Mouse (Mus musculus): ENCODE measurements at regions not wholly inside any gene's neighbourhood (a gene's known extent, or its start where the extent isn't known, plus 50 kb on each side); places are given as distances from the start of the nearest gene placed in this dataset.

DNA sequence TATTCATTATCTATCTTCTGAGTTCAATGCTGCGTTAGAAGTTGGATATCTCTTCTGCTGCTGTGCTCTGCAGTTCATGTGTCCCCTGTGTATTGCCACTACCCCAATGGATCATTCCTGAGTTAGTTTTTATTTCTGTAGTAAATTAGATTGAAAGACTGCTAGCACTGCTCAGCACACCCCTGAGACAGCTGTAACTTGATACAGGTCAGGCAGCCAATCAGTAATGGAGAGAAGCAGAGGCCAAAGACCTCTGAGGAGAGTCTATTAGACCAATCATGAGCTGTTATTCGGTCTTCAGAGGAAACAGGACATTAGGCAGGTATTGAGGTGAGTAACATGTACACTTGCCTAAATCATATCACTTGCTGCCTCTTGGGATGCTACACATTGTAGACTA lies 837.5 kb upstream of the Chordc1 start:
- Histone ChIP-seq H3K4me1 (ENCODE audit: control insufficient read depth, insufficient read depth, low read length) (no peaks in the 10 kb centered on the region), H3K4me3 (ENCODE audit: insufficient read depth, low read length) (no peak overlapping the region), H3K27ac (ENCODE audit: insufficient read depth, low read length) (no peak overlapping the region)
- TF ChIP-seq CTCF (IDR thresholded peaks at IDR 0.05; ENCODE audit: borderline replicate concordance, insufficient read depth, low read length) (no peak), POLR2A (IDR thresholded peaks at IDR 0.05; ENCODE audit: low read depth, low read length) (no peak)

DNA sequence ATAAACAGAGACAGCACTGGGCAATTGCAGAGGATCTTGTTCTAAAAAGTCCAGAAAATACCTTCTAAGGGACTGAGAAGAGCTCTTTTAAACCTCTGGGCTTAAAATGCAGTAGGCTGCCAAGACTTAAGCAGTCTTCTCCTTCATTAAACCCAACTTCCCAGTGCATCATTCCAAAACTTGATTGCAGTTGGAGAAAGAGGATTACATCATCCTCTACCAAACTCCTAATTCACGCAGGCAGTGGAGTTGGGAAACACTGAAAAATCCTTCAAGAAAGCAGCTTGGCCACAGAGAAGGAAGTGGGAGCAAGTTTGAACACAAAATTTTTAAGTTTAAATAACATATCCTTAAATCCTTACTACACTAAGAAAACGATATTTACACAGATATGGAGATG lies 825.5 kb upstream of the Chordc1 start:
- Histone ChIP-seq H3K27ac (ENCODE audit: insufficient read depth, low read length) (peak overlapping the region; percentile 69), H3K4me1 (ENCODE audit: control insufficient read depth, insufficient read depth, low read length) (no peaks in the 10 kb centered on the region), H3K4me3 (ENCODE audit: insufficient read depth, low read length) (no peak overlapping the region)
- TF ChIP-seq CTCF (IDR thresholded peaks at IDR 0.05; ENCODE audit: borderline replicate concordance, insufficient read depth, low read length) (no peak), POLR2A (IDR thresholded peaks at IDR 0.05; ENCODE audit: low read depth, low read length) (no peak)

DNA sequence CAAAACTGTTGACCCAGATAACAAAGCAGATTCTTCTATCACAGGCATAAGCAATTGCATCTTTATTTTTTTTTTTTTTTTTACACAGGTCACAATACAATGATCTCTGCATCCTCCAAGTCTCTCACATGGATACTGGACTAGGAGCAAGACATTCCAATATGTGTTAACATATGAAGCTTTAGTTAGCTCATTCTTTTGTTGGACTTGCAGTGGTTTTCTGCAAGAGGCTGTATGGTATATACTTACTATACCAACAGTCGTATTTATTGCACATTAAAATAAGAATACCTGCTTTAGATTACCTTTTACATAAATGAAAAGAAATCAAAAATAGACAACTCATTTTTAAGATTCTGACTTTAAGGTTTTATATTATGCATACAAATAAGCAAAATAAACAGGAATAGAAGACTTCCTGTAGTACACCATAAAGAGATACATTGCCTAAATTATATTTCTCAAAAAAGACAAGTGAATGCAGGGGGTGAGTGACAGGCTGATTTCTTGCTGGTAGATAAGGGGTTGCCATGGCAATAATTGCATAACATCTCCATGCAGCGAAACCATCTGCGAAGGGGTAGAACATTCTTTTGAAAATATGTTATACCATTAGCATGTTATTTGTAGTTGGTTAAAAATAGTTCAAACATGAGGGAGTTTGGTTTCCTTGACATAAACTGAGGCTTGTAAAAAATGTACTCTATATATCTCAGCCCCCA lies 807.1 kb upstream of the Chordc1 start:
- H3K27ac ChIP-seq (ENCODE audit: insufficient read depth, low read length) = no peak overlapping the region
- H3K4me1 ChIP-seq (ENCODE audit: control insufficient read depth, insufficient read depth, low read length) = no peaks in the 10 kb centered on the region
- TF ChIP-seq CTCF (IDR thresholded peaks at IDR 0.05; ENCODE audit: borderline replicate concordance, insufficient read depth, low read length) = no peak
- TF ChIP-seq POLR2A (IDR thresholded peaks at IDR 0.05; ENCODE audit: low read depth, low read length) = no peak
- H3K4me3 ChIP-seq (ENCODE audit: insufficient read depth, low read length) = no peak overlapping the region

DNA sequence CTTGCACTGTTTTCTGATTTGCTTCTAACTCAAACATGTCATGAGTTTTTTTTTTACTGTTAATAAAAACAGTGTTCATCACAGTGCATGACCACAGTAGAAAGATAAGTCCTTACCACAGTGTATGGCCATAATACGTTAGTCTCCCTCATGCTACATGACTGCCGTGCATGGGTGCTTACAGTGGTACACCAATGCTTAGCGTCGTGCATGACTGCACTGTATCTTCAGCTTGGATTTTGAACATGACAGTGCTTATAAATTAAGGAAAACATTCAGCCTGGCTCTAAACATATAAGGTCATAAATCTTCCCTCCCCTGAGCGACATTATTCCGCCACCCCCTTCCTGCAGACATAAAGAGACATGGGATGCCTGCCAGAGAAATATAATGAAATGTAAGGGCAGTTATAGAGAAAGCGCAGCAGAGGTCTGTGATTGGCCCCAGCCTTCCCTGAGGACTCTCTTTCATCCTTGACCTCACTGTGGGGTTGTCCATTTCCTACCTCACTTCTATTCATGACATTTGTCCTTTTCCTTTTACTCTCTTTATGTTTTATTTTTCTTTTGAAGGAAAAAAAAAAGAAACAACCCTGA lies 791.7 kb upstream of the Chordc1 start:
- no peak overlapping the region for H3K27ac ChIP-seq (ENCODE audit: insufficient read depth, low read length)
- TF ChIP-seq POLR2A (IDR thresholded peaks at IDR 0.05; ENCODE audit: low read depth, low read length) = no peak
- no peak for TF ChIP-seq CTCF (IDR thresholded peaks at IDR 0.05; ENCODE audit: borderline replicate concordance, insufficient read depth, low read length)
- no peak overlapping the region for H3K4me3 ChIP-seq (ENCODE audit: insufficient read depth, low read length)
- H3K4me1 ChIP-seq (ENCODE audit: control insufficient read depth, insufficient read depth, low read length) = no peaks in the 10 kb centered on the region

DNA sequence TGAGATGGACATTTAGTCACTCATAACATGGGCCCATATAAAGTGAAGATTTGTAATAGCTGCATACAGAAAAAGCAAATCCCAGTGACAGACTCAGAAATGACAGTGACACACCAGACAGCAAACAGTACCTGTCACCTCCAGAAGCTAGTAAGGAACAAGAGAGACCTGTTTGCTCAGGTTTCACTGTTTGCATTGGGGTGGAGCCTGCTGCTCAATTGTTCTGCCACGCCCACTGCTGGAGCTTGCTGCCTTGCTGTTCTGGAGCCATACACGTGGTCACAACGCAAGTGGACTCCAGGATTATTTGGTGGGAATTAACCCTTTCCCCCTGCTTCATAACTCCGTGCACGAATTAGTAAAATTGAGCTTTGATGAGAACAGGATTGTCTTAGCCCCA lies 783.2 kb upstream of the Chordc1 start:
- H3K4me1 ChIP-seq (ENCODE audit: control insufficient read depth, insufficient read depth, low read length) = no peaks in the 10 kb centered on the region
- no peak for TF ChIP-seq CTCF (IDR thresholded peaks at IDR 0.05; ENCODE audit: borderline replicate concordance, insufficient read depth, low read length)

DNA sequence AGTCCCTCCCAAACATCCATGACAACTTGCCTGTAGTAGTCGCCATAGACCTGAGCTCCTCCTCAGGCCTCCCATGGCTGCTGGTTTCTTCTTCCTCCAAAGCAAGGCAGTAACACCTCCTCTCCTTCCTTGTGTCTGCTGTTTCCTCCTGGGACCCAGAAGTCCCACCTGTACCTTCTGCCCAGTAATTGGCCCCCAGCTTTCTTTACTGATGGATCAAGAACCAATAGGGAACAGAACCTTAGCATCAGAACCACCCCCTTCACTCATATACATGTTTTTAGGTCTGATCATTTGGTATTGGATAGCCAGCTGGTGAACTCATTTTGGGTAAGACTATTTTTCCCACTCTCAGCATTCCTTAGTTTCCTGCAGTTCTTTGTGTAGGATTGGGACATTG lies 735.7 kb upstream of the Chordc1 start:
- Histone ChIP-seq H3K27ac (ENCODE audit: insufficient read depth, low read length) (no peak overlapping the region), H3K4me3 (ENCODE audit: insufficient read depth, low read length) (no peak overlapping the region), H3K4me1 (ENCODE audit: control insufficient read depth, insufficient read depth, low read length) (no peaks in the 10 kb centered on the region)
- TF ChIP-seq CTCF (IDR thresholded peaks at IDR 0.05; ENCODE audit: borderline replicate concordance, insufficient read depth, low read length) (no peak), POLR2A (IDR thresholded peaks at IDR 0.05; ENCODE audit: low read depth, low read length) (no peak)

More for the DNA sequence above, 783.2 kb upstream of the Chordc1 start:
- no peak overlapping the region for H3K27ac ChIP-seq (ENCODE audit: insufficient read depth, low read length)
- no peak overlapping the region for H3K4me3 ChIP-seq (ENCODE audit: insufficient read depth, low read length)

DNA sequence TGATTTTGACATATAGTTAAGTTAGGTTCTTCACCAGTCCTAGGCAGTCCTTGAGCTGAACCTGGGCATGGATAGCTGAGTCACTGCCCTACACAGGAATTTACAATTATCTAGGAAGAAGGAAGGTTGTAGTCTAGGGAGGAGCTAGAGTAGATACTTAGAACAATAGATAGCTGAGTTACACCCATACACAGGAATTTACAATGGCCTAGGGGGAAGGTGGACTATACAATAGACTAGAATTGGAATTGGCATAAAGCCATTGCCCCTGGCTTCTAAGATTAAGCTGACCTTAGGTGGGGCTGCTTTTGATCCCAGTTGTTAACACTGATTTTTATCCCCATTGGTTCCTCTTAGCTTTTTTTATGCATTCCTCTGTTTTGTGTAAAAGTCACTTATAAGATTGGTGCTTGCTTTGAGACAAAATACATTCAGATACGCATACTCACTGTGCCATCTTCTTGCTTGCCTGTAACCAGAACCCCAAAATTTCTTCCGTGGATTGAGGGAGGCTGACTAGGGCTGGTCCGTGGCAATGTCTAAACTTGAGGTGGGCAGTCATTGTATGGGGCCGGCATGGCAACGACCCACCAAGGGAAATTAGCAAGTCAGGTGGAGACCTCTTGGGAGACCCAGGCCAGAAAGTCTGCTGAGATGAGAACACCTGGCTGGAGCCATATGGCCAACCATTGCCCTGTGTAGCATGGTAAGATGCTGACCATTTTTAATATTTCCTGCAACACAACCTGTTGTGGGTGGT lies 734.1 kb upstream of the Chordc1 start:
- Histone ChIP-seq H3K4me1 (ENCODE audit: control insufficient read depth, insufficient read depth, low read length) (no peaks in the 10 kb centered on the region), H3K4me3 (ENCODE audit: insufficient read depth, low read length) (no peak overlapping the region), H3K27ac (ENCODE audit: insufficient read depth, low read length) (no peak overlapping the region)
- TF ChIP-seq CTCF (IDR thresholded peaks at IDR 0.05; ENCODE audit: borderline replicate concordance, insufficient read depth, low read length) = no peak
- no peak for TF ChIP-seq POLR2A (IDR thresholded peaks at IDR 0.05; ENCODE audit: low read depth, low read length)

DNA sequence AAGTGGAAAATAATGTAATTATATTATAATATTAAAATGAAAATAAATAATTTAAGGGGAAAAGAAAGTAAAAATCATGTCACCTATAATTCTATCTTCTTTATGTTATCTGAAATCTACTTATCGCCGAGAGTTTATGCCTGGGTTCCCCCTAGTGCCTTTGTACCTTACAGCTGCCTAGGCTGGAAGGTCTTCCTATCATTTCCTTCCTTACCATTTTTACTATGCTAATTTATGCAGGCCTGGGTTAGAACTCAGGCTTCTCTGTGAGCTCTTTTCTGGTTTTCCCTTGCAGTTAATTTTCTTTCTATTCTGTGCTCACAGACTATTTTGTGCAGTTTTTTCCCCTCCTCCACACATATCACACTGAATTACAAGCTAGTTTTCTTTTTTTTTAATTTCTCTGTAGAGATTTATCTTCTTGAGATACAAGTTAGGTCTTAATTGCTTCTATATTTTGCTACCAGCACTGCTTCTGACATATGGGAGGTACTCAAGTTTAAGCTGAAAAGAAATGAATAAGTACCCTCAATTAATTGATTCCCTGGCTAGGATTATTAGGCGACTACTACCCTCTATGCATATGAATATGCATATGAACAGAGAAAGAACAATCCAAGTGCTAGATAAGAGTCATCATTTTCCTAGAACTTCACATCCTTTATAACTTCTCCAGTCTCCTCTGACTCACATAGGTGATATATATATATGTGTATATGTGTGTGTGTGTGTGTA lies 724.0 kb upstream of the Chordc1 start:
- no peaks in the 10 kb centered on the region for H3K4me1 ChIP-seq (ENCODE audit: control insufficient read depth, insufficient read depth, low read length)
- H3K27ac ChIP-seq (ENCODE audit: insufficient read depth, low read length) = no peak overlapping the region
- TF ChIP-seq POLR2A (IDR thresholded peaks at IDR 0.05; ENCODE audit: low read depth, low read length) (no peak), CTCF (IDR thresholded peaks at IDR 0.05; ENCODE audit: borderline replicate concordance, insufficient read depth, low read length) (no peak)
- H3K4me3 ChIP-seq (ENCODE audit: insufficient read depth, low read length) = no peak overlapping the region

DNA sequence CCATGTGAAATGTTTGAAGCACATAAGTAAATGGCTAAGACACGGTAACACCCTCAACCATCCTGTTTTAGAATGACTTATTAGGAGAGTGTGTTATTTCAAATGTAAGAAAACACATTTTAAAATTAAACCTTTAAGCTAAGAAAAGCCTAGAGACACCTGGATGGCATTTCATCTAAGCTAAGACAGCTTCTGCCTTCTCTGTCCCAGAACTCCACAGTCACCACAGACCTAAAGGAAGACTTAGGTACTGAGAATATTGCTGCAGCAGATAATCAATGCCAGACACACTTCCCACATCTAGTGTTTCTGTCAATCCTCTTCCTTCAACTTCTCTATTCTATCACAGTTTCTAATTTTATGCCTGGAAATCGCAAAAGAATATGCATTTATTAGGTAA lies 704.4 kb upstream of the Chordc1 start:
- TF ChIP-seq POLR2A (IDR thresholded peaks at IDR 0.05; ENCODE audit: low read depth, low read length) (no peak), CTCF (IDR thresholded peaks at IDR 0.05; ENCODE audit: borderline replicate concordance, insufficient read depth, low read length) (no peak)
- H3K27ac ChIP-seq (ENCODE audit: insufficient read depth, low read length) = no peak overlapping the region

More for the DNA sequence above, 704.4 kb upstream of the Chordc1 start:
- no peaks in the 10 kb centered on the region for H3K4me1 ChIP-seq (ENCODE audit: control insufficient read depth, insufficient read depth, low read length)
- no peak overlapping the region for H3K4me3 ChIP-seq (ENCODE audit: insufficient read depth, low read length)
